Mouse (Mus musculus) large intestine, adult 2 months (tissue): ENCODE results near the gene Slc9a9. TPM values are rescaled to one million over a fixed set of nuclear protein-coding genes. Genes with fewer than 3 reads are reported as not detected.

Source experiments
- DNase-seq: peaks from one replicate; pipeline ENCODE4 v3.0.0-alpha.2; 2012; ENCODE audit warnings: low read depth, low spot score
- WGBS: fragments of 180-500 bp; shearing (Covaris S2); methylation state at CpG from one replicate; pipeline ENCODE4 v1.1.7; 2018; 5-methylcytosine and 5-hydroxymethylcytosine counted together
- polyA plus RNA-seq: library from polyadenylated mRNA; depleted of rRNA; stranded (reverse); fragments of >200 nt; gene quantifications from 2 replicates; pipeline ENCODE4 v1.2.3, GENCODE M21; 2012

Slc9a9 gene
- polyA plus RNA-seq, 1 experiment: 1.5 TPM

DNA sequence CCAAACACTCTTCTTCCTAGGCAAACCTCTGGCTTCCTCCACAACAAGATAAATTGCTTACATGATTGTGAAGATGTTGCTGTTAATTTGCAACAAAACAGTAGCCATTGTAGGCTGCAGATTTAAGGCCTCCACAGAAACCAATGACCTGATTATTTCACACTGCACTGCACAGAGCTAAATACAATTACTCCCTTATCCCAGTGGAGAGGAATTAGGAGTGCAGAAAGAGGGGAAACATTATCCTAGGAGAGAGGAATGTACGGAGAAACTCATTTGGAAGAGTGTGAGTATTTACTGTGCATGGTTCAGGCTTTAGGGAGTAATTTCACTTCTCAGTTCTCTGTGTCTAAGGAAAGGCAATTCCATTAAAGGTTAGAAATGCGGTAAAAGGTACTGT lies 53.9 kb downstream of the Slc9a9 start:
- WGBS: 82% methylated on average over 2 of the region's 2 CpGs
- no peak for DNase-seq

DNA sequence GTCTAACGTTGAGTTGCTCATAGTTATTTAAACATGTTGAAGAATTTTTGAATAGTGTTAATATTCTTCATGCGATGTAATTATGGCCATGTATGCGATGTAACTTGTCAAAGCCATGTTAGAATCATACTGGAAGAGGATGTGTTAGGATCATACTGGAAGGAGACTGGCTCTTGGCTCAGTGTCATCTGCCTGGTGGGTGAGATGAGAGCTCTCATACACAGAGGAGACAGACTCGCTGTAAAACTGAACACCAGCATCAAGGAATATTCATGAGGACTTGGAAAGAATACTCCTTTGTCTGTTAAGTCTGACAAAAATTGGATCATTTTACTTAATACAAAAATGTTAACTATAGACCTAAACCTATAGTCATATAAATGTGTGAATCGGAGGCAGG lies 55.4 kb downstream of the Slc9a9 start:
- no peak for DNase-seq
- WGBS: 91% methylated on average over 5 of the region's 5 CpGs

DNA sequence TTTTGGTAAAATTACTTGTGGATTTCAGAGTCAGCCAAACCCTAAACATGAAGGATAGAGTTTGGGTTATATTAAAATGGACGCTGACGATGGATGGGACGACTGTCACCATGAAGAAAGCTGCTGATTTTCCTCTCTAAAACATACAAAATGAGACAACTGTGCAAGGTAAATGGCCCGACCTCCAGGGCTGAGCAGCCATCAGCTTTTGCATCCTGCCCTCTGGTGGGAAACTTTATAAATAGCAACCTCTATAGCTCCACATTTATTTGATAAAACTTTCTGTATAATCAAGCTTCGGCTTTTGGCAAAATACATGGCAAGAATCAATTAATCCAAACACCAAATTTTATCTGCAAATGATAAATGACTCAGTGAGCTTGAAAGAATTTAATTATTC lies 57.7 kb downstream of the Slc9a9 start:
- peak; percentile 3 for DNase-seq
- WGBS: 24% methylated on average over 5 of the region's 5 CpGs

DNA sequence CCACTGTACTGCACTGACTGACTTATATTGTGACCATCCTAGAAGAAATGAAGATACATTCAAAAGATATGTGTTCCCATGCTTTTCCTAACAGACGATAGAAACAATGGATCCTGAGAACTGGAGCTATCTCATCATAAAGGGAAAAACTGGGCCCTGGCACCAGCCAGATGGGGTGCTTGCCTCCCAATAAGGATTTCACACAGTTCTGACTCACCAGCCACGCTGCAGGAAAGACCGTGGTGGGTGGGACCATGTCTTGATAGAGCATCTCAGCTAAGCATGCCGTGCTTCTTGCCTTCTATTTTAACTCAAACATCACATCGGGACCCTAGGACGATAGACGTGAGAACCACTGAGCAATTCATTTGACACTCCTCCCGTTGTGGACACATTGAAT lies 60.7 kb downstream of the Slc9a9 start:
- 95% methylated on average over 8 of the region's 8 CpGs for whole genome bisulfite sequencing
- no peak for DNase-seq

DNA sequence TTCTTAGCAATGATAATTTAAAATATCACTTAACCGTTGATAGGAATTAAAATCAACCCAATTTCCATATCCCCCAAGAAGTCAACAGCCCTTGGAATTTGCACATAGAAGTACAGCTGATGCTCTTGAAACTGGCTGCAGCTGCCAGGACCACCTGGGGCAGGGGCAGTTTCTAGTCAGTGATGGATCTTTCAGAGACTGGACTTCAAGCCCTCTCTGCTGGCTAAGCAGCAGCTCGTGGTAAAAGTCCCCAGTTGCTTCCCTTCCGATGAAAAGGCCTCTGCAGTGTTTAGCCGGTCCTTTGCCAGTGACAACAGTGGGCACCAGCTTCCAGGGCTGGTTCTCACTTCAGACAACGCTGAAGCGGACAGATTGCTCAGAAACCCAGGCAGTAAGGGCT lies 62.4 kb downstream of the Slc9a9 start:
- no peak for DNase-seq
- WGBS: 74% methylated on average over 6 of the region's 6 CpGs

DNA sequence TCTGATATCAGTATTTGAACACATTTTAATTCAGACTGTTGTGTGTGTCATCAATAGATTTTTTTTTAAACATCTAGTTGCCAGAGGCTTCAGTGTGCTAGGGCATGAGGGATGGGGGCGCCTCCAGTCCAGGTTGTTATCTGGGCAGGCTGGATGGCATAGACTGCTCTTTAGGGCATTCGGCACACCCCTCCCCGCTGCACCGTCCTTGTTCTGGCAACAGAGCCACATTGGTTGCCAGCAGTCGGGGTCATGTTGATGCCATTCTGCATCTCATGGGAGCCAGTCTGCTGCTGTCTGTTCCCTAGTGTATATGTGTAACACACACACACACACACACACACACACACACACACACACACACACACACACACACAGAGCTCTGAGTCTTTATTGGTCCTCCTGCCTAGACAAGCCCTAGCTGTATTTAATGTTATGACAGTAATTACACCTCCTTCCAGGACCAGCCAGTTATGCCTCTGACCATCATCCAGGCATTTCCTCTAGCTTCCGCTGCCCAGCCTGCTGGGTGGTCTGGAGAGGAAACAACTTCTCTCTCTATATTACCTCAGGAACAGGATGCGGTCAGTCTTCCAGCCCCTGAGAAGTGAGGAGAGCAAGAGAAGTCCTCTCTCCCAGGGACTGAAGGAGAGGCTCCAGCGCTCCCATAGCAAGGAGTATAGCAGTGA lies 63.0 kb downstream of the Slc9a9 start:
- no peak for DNase-seq
- 70% methylated on average over 8 of the region's 8 CpGs for WGBS

DNA sequence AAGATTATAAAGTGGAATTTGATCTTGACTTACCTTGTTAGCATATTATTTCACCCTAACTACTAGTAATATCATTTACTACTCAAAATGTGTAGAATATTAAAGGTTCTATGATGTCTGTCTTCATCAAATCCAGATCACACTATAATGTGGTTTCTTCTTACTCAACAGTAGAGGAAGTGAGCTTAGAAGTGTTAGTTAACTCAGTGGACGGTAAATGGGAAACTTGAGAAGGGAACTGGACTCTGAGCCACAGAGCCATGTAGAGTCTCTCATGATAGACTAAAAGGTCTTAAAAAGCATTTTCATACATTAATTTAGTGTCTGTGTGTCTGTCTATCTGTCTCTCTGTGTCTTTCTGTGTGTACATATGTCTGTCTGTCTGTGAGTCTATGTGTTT lies 64.6 kb downstream of the Slc9a9 start:
- no peak for DNase-seq
- WGBS: 90% methylated on average over 1 of the region's 1 CpGs

DNA sequence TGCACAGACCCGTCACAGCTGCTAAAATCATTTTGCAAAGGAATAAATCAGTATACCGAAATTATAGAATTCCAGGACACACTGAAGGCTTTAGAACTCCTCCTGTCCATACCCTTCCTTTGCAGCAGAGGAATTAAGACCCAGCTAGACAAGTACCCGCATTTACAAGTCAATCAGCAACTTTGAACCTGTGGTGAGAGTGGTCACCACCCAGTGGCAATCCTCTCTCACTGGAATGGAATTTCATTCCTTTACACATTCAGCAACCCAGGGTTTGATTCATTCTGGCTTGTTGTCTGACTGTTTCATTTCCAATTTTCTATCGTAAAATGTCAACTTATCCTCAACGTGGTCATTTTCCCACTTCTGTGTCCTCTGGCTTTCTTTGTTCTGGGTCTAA lies 67.5 kb downstream of the Slc9a9 start:
- 67% methylated on average over 5 of the region's 5 CpGs for WGBS
- no peak for DNase-seq

DNA sequence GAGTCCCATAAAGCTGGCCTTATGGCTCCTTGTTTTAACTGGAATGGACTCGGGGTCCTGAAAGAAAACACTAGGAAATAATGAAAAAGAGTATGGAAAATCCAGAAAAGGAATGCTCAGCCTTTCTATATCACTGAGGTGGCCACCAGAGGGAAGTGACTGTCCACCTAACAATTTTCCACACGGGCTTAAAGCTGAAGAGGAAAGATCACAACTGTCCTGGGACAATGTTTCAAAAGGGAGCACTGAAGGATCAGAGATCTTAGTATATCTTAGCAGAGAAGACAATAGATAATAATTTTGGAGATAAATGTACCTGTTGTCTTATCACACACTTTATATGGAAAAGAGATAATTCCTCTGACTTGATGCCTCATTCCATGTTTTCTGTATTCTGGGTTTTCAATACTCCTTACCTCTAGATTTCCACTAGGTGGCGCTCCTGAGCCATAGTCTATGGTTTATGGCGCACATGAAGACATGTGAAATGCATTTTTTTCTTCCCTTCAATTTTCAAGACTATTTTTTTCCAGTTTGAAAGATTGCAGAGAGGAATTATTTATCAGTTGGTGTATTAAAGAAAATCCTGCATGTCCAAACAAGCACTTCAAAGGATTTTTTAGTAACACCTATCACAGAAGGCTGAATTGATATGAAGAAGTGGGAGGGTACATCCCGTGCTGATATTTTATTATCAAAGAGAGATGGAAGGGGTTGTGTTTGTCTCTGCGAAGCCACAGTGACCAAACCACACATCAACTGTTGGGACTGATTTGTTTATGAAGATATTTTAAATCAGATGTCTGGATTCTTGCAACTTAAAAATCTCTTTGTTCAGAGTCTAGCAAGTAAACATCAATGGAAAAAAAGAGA lies 69.1 kb downstream of the Slc9a9 start:
- WGBS: 42% methylated on average over 6 of the region's 6 CpGs
- DNase-seq: peak; percentile 46

DNA sequence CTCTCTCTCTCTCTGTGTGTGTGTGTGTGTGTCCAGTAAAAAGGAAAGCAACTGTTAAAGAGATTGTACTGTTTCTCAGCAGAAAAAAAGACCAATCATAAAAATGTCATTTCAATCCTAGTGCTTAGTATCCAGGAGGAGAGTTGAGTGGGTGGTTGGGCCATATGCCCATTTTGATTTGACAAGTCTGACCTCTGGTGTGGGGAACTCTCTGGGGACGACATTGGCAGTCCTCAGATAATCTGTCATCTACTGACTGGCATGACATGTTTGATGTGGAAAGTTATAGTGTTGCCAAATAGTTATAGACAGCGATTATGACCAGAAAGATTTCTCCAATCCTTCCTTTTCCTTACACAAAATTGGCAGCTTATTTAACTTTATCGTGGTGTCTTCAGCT lies 71.1 kb downstream of the Slc9a9 start:
- no peak for DNase-seq
- 71% methylated on average over 3 of the region's 3 CpGs for WGBS

DNA sequence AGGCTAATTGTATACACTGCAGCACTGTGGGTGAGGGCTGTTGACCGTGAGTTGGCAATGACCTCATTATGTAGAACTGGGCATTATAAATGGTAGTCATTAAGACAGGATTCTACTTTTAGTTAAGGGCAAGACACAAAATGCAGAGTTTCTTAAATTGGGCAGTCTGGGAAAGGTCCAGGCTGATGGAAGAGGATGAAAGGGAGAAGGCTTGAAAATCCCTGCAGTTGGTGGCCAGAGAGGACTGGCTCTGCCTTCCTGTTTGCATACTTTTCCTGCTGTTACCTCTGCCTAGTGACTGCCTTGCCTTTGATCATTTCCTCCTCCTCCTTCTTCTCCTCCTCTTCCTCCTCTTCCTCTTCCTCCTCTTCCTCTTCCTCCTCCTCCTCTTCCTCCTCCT lies 73.6 kb downstream of the Slc9a9 start:
- WGBS: 94% methylated on average over 1 of the region's 1 CpGs
- no peak for DNase-seq

DNA sequence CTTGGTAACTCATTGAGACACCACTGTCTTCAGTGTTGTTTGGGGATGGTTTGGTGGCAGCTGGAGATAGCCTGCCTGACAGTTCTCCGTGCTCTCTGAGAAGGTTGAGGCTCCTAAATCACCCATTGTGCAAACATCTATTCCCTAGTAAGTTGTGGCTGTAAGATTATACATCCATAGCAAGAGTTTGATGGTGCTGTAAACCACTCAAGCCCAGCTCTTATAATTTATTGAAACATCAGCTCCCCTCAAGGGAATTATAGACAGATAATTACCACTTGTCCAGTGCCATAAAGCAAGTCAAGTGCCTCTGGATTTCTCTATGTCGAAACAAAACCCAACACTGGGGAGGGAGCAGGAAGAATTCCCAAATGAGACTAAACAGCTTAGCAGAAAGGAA lies 78.8 kb downstream of the Slc9a9 start:
- WGBS: 27% methylated on average over 2 of the region's 2 CpGs
- DNase-seq: no peak

DNA sequence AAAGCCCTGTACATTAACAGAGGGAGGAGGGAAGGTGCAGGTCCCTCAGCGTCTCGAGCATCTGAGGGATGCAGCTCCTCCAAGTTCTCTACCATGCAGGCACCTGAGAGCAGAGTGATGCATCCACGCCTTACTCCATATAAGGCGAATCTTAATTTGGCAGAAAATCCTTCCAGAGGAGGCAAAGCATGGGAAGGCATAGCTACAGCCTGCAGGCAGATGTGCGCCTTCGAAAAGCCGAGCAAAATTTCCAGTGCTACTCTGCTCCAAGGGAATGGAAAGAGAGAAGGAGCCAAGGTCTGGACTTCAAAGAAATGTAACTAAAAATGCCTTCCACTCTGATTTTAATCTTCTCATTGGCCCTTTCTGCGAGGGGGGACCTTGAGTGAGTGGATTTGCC lies 80.5 kb downstream of the Slc9a9 start:
- DNase-seq: no peak
- WGBS: 84% methylated on average over 8 of the region's 8 CpGs

DNA sequence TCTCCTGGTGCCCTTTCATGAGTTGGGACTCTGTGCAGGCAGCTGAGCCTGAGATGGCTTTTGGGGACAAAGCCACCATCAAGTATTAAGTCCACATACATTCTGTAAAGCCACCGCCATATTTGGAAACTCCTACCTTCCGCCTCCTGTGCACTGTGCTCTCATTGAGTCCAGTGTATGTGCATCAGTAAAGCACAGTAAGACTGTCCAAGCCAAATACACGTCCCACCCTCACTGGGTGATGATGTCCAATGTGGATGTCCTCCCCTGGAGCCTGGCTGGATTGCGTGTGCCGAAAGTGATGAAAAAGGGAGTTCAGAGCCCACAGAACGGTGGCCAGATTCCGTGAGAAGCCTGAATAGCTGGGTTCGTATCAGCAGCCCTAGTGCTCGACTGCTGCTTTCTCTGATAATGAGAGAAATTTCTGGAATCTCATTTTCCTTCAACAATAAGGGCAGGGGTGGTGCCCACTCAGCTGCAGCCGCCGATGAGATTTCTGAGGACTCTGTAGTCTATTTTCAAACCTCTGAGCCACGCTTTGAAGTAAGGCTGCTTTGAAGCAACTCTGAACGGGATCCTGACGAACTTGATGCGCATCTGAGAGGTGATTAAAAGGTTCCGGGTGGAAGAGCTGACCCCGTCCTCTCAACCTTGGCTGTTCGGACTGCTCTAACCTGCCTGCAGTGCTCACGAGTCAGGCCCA lies 81.4 kb downstream of the Slc9a9 start:
- WGBS: 85% methylated on average over 19 of the region's 19 CpGs
- no peak for DNase-seq

DNA sequence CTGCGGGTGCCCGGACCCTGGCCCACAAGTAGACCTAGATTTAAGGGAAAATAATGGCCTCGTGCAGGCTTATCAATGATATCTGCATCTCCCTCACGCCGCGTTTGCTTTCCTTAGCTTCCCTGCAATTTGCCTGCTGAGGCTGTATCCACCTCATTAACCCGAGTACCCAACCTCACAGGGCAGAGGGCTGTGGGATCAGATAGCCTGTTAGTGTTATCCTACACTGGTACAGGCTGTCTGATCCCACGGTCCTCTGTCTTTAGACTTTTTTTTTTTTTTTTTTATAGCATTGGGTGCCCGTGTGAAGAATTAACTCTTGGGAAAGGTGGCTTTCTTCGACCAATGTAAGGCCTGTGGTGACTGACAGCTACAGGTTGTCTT lies 81.9 kb downstream of the Slc9a9 start:
- no peak for DNase-seq
- WGBS: 64% methylated on average over 10 of the region's 10 CpGs

DNA sequence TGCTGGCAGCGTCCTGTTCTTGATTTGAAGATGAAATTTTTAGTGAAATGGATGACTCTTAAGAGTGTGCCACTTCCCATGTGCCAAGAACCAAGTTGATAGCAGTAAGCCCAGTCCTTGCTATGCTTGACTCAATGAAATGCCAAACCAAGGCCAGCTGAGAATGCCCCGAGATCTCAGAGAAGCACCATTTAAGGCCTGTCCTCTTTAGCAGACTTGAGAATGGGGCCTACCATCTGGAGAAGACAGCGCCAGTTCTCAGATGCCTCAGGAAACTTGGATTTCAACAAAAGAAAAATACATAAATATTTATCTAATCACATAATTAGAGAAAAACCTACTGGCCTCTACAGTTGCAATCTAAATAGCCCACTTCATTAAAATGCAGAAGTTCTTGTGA lies 82.4 kb downstream of the Slc9a9 start:
- 81% methylated on average over 3 of the region's 3 CpGs for WGBS
- no peak for DNase-seq

DNA sequence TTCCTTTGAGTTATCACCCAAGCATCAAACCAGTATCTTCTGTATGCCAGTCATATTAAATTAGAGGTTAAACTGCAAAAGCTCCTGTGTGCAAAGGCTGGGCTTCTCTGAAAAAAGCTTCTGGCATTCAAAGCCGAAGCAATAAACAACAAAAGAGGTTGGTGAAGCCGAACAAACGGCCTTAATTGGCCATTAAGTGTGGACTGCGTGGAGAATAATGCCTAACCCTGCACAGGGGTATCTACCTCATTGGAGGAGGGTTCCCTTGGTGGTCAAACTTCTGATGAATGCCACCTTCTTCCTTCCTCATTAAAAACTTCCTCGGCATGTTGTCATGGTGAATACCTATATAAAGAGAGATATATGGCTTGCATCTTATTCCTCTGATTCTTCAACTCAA lies 90.2 kb downstream of the Slc9a9 start:
- no peak for DNase-seq
- 16% methylated on average over 5 of the region's 5 CpGs for WGBS

DNA sequence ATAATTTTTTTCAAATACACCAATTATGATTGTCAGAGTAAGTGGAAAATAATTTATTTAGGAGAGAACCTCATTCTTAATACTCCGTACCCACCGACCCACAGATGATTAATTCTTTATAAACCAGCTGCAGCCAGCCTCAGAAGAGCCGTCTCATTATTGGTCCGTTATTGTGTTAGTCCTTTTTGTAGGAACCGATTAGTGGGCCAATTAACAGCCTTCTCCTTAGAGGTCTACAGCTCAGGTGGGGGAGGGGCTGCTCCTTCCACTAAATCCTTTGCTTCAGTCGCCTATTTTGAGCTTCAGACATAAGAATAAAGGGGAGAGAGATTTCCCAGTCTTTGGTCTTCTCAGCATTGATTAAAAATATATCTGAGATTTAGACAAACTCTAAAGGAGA lies 98.4 kb downstream of the Slc9a9 start:
- 81% methylated on average over 6 of the region's 6 CpGs for WGBS
- DNase-seq: no peak

DNA sequence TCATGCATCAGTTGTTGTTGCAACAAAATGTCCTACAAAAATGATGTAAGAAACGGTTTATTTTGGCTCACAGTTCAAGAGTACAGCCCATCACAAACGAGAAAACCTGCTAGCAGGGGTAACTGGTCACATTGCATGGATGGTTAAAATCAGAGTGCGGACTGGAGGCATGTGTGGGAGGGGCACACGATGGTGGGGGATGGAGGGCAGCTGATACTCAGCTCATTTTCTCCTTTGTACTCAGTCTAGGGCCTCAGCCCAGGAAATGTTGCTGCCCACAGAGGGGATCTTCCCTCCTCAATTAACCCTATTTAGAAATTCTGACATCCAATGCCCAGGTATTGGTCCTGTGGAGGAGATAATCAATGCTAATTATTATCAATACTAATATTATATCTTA lies 98.8 kb downstream of the Slc9a9 start:
- WGBS: 68% methylated on average over 4 of the region's 4 CpGs
- no peak for DNase-seq

DNA sequence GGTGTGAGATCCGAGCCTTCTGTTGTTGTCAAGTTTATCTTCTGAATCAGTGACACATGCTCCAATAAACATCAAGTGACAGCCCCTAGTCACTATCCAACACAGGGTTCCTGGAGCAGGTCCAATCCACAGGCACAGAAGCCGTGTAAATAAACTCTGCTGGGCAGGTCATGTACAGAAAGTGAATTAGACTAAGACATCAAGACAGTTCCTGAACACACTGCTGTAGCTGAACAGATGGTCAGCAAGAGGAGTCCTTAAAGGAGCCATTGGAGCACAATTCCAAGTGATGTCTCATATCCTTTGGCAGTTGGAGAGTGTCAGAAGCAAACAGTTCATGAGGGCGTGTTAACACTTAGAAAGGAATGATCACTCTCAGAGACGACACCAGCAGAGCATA lies 103.6 kb downstream of the Slc9a9 start:
- WGBS: 43% methylated on average over 4 of the region's 4 CpGs
- no peak for DNase-seq

DNA sequence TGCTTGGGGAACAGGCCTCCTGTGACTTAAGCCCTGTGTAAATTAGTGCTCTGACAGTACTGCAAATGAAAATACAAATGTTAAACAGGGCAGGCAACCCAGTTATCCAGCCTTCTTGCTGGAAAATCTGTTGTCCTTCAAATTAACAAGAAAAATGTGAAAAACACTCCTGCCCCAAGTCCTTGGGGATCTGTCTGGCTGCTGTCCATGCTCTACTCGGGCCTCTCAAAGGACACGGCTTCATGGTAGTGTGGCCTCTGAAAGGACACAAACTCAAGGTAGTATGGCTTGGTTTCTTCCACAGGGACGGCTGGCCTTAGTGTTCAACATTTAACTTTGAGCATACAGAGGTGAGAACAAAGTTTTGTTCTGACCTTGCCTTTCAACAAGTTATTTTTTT lies 118.6 kb downstream of the Slc9a9 start:
- no peak for DNase-seq
- 71% methylated on average over 3 of the region's 3 CpGs for WGBS
